7 mouse cellular contexts compared by ENCODE assay signal in the genomic region with DNA sequence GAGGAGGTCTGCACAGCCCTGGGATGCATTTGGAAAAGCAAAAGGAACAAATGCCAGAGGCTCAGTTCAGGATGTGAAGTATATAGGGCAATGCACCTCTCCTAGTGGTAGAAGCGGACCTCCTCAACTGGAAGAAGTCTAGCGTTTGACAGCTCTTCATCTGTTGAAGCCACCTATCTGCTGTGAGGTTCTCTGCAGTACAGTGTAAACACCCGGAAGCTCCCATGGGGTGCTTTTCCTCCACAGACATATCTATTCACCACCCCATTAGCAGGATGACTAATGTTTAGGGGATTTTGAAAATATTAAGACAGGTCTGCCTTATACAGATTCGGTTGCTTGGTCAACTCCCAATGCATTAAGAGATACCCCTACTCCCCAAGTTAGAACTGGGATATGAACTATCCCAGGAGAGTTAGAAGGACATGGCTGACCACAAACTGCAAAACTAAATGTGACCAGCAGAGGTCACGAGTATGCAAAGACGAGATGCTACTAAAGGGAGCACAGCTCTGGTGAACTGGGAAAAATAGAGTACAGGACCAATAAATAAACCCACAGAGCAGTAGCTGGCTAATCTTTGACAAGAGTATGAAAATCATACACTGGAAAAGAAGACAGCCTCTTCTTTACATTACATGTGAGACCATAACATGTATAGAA. TPM values are rescaled to one million over a fixed set of nuclear protein-coding genes. Genes with fewer than 3 reads are reported as not detected.
DNase-seq lines count a peak whose midpoint lies in the region; ATAC-seq and TF ChIP-seq lines count a peak whose summit lies in the region.

No protein-coding gene starts in this region.

- no peak for TF ChIP-seq POLR2A in MEL (IDR thresholded peaks at IDR 0.05; ENCODE audit: control insufficient read depth in 1 of 2, insufficient read depth in 1 of 2, low read depth in 1 of 2, low read length in 2 of 2, poor library complexity in 1 of 2)

- H3K4me3 ChIP-seq in MEL (ENCODE audit: control insufficient read depth in 1 of 2, insufficient read depth in 1 of 2, low read depth in 2 of 2, low read length in 2 of 2): no peak overlapping the region
- H3K4me3 ChIP-seq in lung, embryonic 15.5 days: no peak overlapping the region

- intact Hi-C loops in heart, postnatal 14 days (cut with DNase I): loop anchor here (1.0 kb wide), 1 partner anchor 107 kb away; no protein-coding TSS in a partner anchor

- peaks cover 9 to 24% of the 10 kb centered on the region in 2 experiments; a peak in 3 of 4 replicates for H3K4me1 ChIP-seq in MEL (ENCODE audit: control insufficient read depth in 1 of 2, insufficient read depth in 2 of 2, low read length in 2 of 2)
- H3K4me1 ChIP-seq in lung, embryonic 15.5 days: no peaks in the 10 kb centered on the region

- no peaks in the 10 kb centered on the region for H3K79me2 ChIP-seq in MEL (ENCODE audit: control insufficient read depth, insufficient read depth, low read length, poor library complexity)

- TF ChIP-seq CTCF in MEL (IDR thresholded peaks at IDR 0.05 in 2 of 3, conservative IDR thresholded peaks at IDR 0.05 in 1 of 3; ENCODE audit: control insufficient read depth in 1 of 3, insufficient read depth in 1 of 3, low read depth in 2 of 3, low read length in 3 of 3, poor library complexity in 1 of 3, severe bottlenecking in 1 of 3): peak; percentile 58 to 85 (median 69)

- ATAC-seq in lung, embryonic 15.5 days (ENCODE audit: borderline replicate concordance, extremely low read depth, low FRiP score, low TSS enrichment): peak; percentile 52; the same call in 1 of the 2 replicates

- no peaks in the 10 kb centered on the region for H3K27me3 ChIP-seq in MEL (ENCODE audit: control insufficient read depth in 1 of 2, insufficient read depth in 2 of 2, low read length in 2 of 2)
- H3K27me3 ChIP-seq in lung, embryonic 15.5 days: no peaks in the 10 kb centered on the region

- H3K27ac ChIP-seq in MEL (ENCODE audit: control insufficient read depth, low read depth, low read length): no peak overlapping the region
- no peak overlapping the region for H3K27ac ChIP-seq in lung, embryonic 15.5 days

- 33% methylated on average over 6 of the region's 6 CpGs for WGBS in lung, embryonic 15.5 days

- TF ChIP-seq EP300 in MEL (IDR thresholded peaks at IDR 0.05; ENCODE audit: low read depth in 1 of 2, low read length in 2 of 2): no peak

- DNase-seq in CD4-positive, CD25-positive, alpha-beta regulatory T cell, adult 2 months (ENCODE audit: low read depth, low spot score): peak; percentile 84
- DNase-seq in MEL (ENCODE audit: low read depth, low spot score): peak; percentile 80
- peak; percentile 49 to 67 for DNase-seq in cerebellum, postnatal 36 days
- peak; percentile 68 to 87 for DNase-seq in heart, postnatal 14 days
- DNase-seq in kidney, postnatal 36 days: peak; percentile 61 to 85
- DNase-seq in right cerebral cortex, postnatal 10 days (ENCODE audit: low spot score in 2 of 2): peak; percentile 62 to 81

- peaks cover 0 to 22% of the 10 kb centered on the region in 2 experiments; a peak in 2 of 4 replicates for H3K36me3 ChIP-seq in MEL (ENCODE audit: control insufficient read depth in 1 of 2, insufficient read depth in 2 of 2, low read length in 2 of 2)
- no peaks in the 10 kb centered on the region for H3K36me3 ChIP-seq in lung, embryonic 15.5 days

- TF ChIP-seq RAD21 in MEL (IDR thresholded peaks at IDR 0.05; ENCODE audit: low read depth, low read length): peak; percentile 85

- no peak overlapping the region for H3K4me2 ChIP-seq in lung, embryonic 15.5 days

- H3K9ac ChIP-seq in MEL (ENCODE audit: control insufficient read depth, low read depth, low read length, poor library complexity, severe bottlenecking): no peak overlapping the region
- no peak overlapping the region for H3K9ac ChIP-seq in lung, embryonic 15.5 days

- no peaks in the 10 kb centered on the region for H3K9me3 ChIP-seq in MEL (replicated peaks; ENCODE audit: insufficient read depth, low read length)
- H3K9me3 ChIP-seq in lung, embryonic 15.5 days: no peaks in the 10 kb centered on the region

TF ChIP-seq in MEL, 35 proteins besides CTCF, POLR2A, EP300 and RAD21:
- TF ChIP-seq SMC3 (IDR thresholded peaks at IDR 0.05; ENCODE audit: low read depth, low read length) (peak; percentile 95), POLR2AphosphoS5 (IDR thresholded peaks at IDR 0.05; ENCODE audit: borderline replicate concordance, low read depth, low read length) (no peak), ZC3H11A (IDR thresholded peaks at IDR 0.05; ENCODE audit: low read depth, low read length) (peak; percentile 89)

RNA-seq across cellular contexts. Expression of a gene that starts 15.5 kb away (rescaled TPM):
- 7.4 and 10.8 TPM in 2 replicates for total RNA-seq in MEL (2012; rRNA removed)
- polyA plus RNA-seq in MEL (2012; ENCODE audit: insufficient read depth in 1 of 2, insufficient read length in 2 of 2, low read depth in 1 of 2, low replicate concordance in 2 of 2, missing spikeins in 1 of 2): 10 to 100 TPM in 1 of 2 experiments, not detected in 1; 60.7 TPM
- total RNA-seq in heart, postnatal 14 days (2021): 1 to 10 TPM; 3.3 to 4.5 TPM
- 1.6 and 2.1 TPM in 2 replicates for polyA plus RNA-seq in lung, embryonic 15.5 days (2015; fragmentation: Nextera tagmentation; extraction: Ambion mirVana)
